Mouse (Mus musculus) ES-Bruce4 (cell line): ENCODE data around the gene Golt1b.

ENCODE experiments used
- CTCF ChIP-seq: IDR thresholded peaks from one replicate; pipeline ENCODE4 v1.8.1; 2011; ENCODE audit warnings: low read depth, low read length
- EP300 ChIP-seq: IDR thresholded peaks from 2 replicates; pipeline ENCODE4 v1.6.1; 2011; ENCODE audit warnings: low read depth, low read length; ENCODE audit not compliant: insufficient read depth
- POLR2A ChIP-seq: IDR thresholded peaks from one replicate; pipeline ENCODE4 v1.8.1; 2011; ENCODE audit warnings: low read length; ENCODE audit not compliant: insufficient read depth

GRCm38 (mm10) chr6:142394669-142395068, 7.6 kb downstream of the Golt1b start:
- no peak for TF ChIP-seq POLR2A
- no peak for TF ChIP-seq CTCF
- TF ChIP-seq EP300: no peak
